Mouse (Mus musculus) heart, adult 2 months (tissue): ENCODE measurements at regions not wholly inside any gene's neighbourhood (a gene's known extent, or its start where the extent isn't known, plus 50 kb on each side); places are given as distances from the start of the nearest gene placed in this dataset.

Source experiments
- DNase-seq, 2 experiments: peaks; one replicate each; pipeline ENCODE4 v3.0.0; 2021
- H3K27ac ChIP-seq: fragments of 200-600 bp; 2 replicates; pipeline ENCODE4 v1.8.1; 2022
- H3K27me3 ChIP-seq: fragments of 200-500 bp; 2 replicates; pipeline ENCODE4 v1.6.1; 2012; ENCODE audit warnings: mild to moderate bottlenecking, low read length, inconsistent platforms, mixed read lengths; ENCODE audit not compliant: control insufficient read depth, insufficient read depth
- H3K36me3 ChIP-seq: fragments of 200-500 bp; 2 replicates; pipeline ENCODE4 v1.6.1; 2012; ENCODE audit warnings: low read length, inconsistent platforms; ENCODE audit not compliant: control insufficient read depth, insufficient read depth
- H3K4me1 ChIP-seq: fragments of 200-500 bp; 2 replicates; pipeline ENCODE4 v1.6.1; 2011; ENCODE audit warnings: low read length; ENCODE audit not compliant: control insufficient read depth, insufficient read depth
- H3K4me3 ChIP-seq: fragments of 200-600 bp; 2 replicates; pipeline ENCODE4 v1.8.1; 2022
- H3K79me2 ChIP-seq: fragments of 200-500 bp; replicated peaks from 2 replicates; pipeline ENCODE4 v1.6.1; 2012; ENCODE audit warnings: mild to moderate bottlenecking, inconsistent platforms, low read length, moderate library complexity, mixed read lengths; ENCODE audit not compliant: control insufficient read depth, insufficient read depth
- H3K9ac ChIP-seq: fragments of 200-500 bp; 2 replicates; pipeline ENCODE4 v1.6.1; 2012; ENCODE audit warnings: low read depth, mild to moderate bottlenecking, control low read depth, inconsistent platforms, low read length, mixed read lengths
- CTCF ChIP-seq: fragments of 200-600 bp; IDR thresholded peaks from 2 replicates; pipeline ENCODE4 v1.8.1; 2022; ENCODE audit warnings: antibody characterized with exemption, mild to moderate bottlenecking, moderate library complexity
- EP300 ChIP-seq: fragments of 200-500 bp; IDR thresholded peaks from 2 replicates; pipeline ENCODE4 v1.6.1; 2011; ENCODE audit warnings: low read depth, low read length, control low read depth; ENCODE audit not compliant: insufficient read depth
- POLR2A ChIP-seq: fragments of 200-500 bp; IDR thresholded peaks from 2 replicates; pipeline ENCODE4 v1.6.1; 2011; ENCODE audit warnings: mild to moderate bottlenecking, low read depth, low read length, control low read depth; ENCODE audit not compliant: insufficient read depth
- WGBS: fragments of 180-500 bp; shearing (Covaris S2); methylation state at CpG from one replicate; pipeline ENCODE4 v1.1.7; 2018; 5-methylcytosine and 5-hydroxymethylcytosine counted together
- intact Hi-C: fragments of 180-260 bp; cut with DNase I; formaldehyde crosslinking; loops from one replicate; pipeline ENCODE4 v1.15.1; 2025

GRCm38 (mm10) chr6:52368734-52369412, 55.6 kb downstream of the Evx1 start:
- 41% methylated on average over 12 of the region's 12 CpGs for WGBS
- intact Hi-C loops = no loop called here
- no peaks in the 10 kb centered on the region for H3K79me2 ChIP-seq
- no peaks in the 10 kb centered on the region for H3K27me3 ChIP-seq
- no peaks in the 10 kb centered on the region for H3K36me3 ChIP-seq
- DNase-seq = peak in 1 of 2 experiments; percentile 16
- TF ChIP-seq CTCF = no peak
- TF ChIP-seq POLR2A = no peak
- no peak for TF ChIP-seq EP300
- no peak overlapping the region for H3K27ac ChIP-seq
- H3K4me3 ChIP-seq = no peak overlapping the region
- no peak overlapping the region for H3K9ac ChIP-seq
- peaks cover 1% of the 10 kb centered on the region; the same call in 1 of the 2 replicates for H3K4me1 ChIP-seq

- DNase-seq = no peak
These were observed 57.6 kb downstream of the Evx1 start for GRCm38 (mm10) chr6:52370806-52371360.

GRCm38 (mm10) chr6:52379146-52379545, 65.8 kb downstream of the Evx1 start:
- H3K27ac ChIP-seq = no peak overlapping the region
- intact Hi-C loops = no loop called here

More at GRCm38 (mm10) chr6:52370806-52371360, 57.6 kb downstream of the Evx1 start:
- intact Hi-C loops = no loop called here
- H3K4me3 ChIP-seq = no peak overlapping the region
- H3K27ac ChIP-seq = no peak overlapping the region
- peaks cover 1% of the 10 kb centered on the region; the same call in 1 of the 2 replicates for H3K4me1 ChIP-seq
- H3K9ac ChIP-seq = no peak overlapping the region
- H3K36me3 ChIP-seq = no peaks in the 10 kb centered on the region
- no peaks in the 10 kb centered on the region for H3K27me3 ChIP-seq
- WGBS = 73% methylated on average over 8 of the region's 8 CpGs
- H3K79me2 ChIP-seq = no peaks in the 10 kb centered on the region
- no peak for TF ChIP-seq CTCF

GRCm38 (mm10) chr6:52379588-52379987, 66.3 kb downstream of the Evx1 start:
- no peaks in the 10 kb centered on the region for H3K79me2 ChIP-seq
- no peaks in the 10 kb centered on the region for H3K36me3 ChIP-seq
- intact Hi-C loops = no loop called here
- no peak overlapping the region for H3K4me3 ChIP-seq
- no peak for TF ChIP-seq EP300
- no peak for TF ChIP-seq POLR2A
- TF ChIP-seq CTCF = no peak
- no peak overlapping the region for H3K27ac ChIP-seq
- no peak overlapping the region for H3K9ac ChIP-seq
- H3K27me3 ChIP-seq = no peaks in the 10 kb centered on the region
- 59% methylated on average over 5 of the region's 5 CpGs for WGBS
- no peaks in the 10 kb centered on the region for H3K4me1 ChIP-seq
- no peak for DNase-seq

More at GRCm38 (mm10) chr6:52379146-52379545, 65.8 kb downstream of the Evx1 start:
- Histone ChIP-seq H3K4me3 (no peak overlapping the region), H3K27me3 (no peaks in the 10 kb centered on the region), H3K9ac (no peak overlapping the region), H3K4me1 (no peaks in the 10 kb centered on the region), H3K36me3 (no peaks in the 10 kb centered on the region), H3K79me2 (no peaks in the 10 kb centered on the region)
- WGBS = 64% methylated on average over 3 of the region's 3 CpGs
- no peak for DNase-seq
- TF ChIP-seq POLR2A = no peak
- TF ChIP-seq CTCF = no peak

- Histone ChIP-seq H3K36me3 (no peaks in the 10 kb centered on the region), H3K9ac (no peak overlapping the region), H3K4me1 (no peaks in the 10 kb centered on the region), H3K79me2 (no peaks in the 10 kb centered on the region), H3K27me3 (no peaks in the 10 kb centered on the region), H3K27ac (no peak overlapping the region), H3K4me3 (no peak overlapping the region)
- no peak for TF ChIP-seq EP300
- no peak for TF ChIP-seq CTCF
- no peak for TF ChIP-seq POLR2A
- WGBS = 91% methylated on average over 2 of the region's 2 CpGs
- no peak for DNase-seq
- intact Hi-C loops = no loop called here
These were observed 71.7 kb downstream of the Evx1 start for GRCm38 (mm10) chr6:52385044-52385443.

- H3K27ac ChIP-seq = no peak overlapping the region
- H3K79me2 ChIP-seq = no peaks in the 10 kb centered on the region
- H3K36me3 ChIP-seq = no peaks in the 10 kb centered on the region
- TF ChIP-seq CTCF = no peak
- no peak for TF ChIP-seq EP300
- no peak for TF ChIP-seq POLR2A
- no peak overlapping the region for H3K4me3 ChIP-seq
- H3K27me3 ChIP-seq = no peaks in the 10 kb centered on the region
- intact Hi-C loops = no loop called here
- DNase-seq = no peak
- WGBS = 64% methylated on average over 5 of the region's 5 CpGs
- no peak overlapping the region for H3K9ac ChIP-seq
- no peaks in the 10 kb centered on the region for H3K4me1 ChIP-seq
These were observed 88.1 kb downstream of the Evx1 start for GRCm38 (mm10) chr6:52401404-52401803.
